Mouse (Mus musculus) MEL (cell line): ENCODE measurements around the gene Dop1b. TPM values are rescaled to one million over a fixed set of nuclear protein-coding genes. Genes with fewer than 3 reads are reported as not detected.
"Not testable (repeated sequence)": the region's sequence is repeated elsewhere in the genome, so short reads cannot be mapped to it uniquely, and the experiment has no call there.

Source experiments
- DNase-seq: peaks from one replicate; pipeline ENCODE4 v3.0.0; 2011; ENCODE audit warnings: low read depth, low spot score
- H3K27ac ChIP-seq: 2 replicates; pipeline ENCODE4 v1.5.1; 2012; ENCODE audit warnings: low read depth, mild to moderate bottlenecking, control low read depth, low read length, moderate library complexity; ENCODE audit not compliant: control insufficient read depth
- H3K27me3 ChIP-seq, 2 experiments: fragments of 150-350 bp in 1 of 2; sonication (generic) in 1 of 2; 2 replicates each; pipeline ENCODE4 v1.6.1; 2012; ENCODE audit warnings: low read length in 2 of 2, mild to moderate bottlenecking in 2 of 2, improper control_type of control experiment in 1 of 2, moderate library complexity in 1 of 2; ENCODE audit not compliant: insufficient read depth in 2 of 2, control insufficient read depth in 1 of 2
- H3K36me3 ChIP-seq, 2 experiments: 2 replicates each; pipeline ENCODE4 v1.6.1; 2012 to 2014; ENCODE audit warnings: low read length in 2 of 2, improper control_type of control experiment in 1 of 2, inconsistent platforms in 1 of 2, mild to moderate bottlenecking in 1 of 2; ENCODE audit not compliant: insufficient read depth in 2 of 2, control insufficient read depth in 1 of 2
- H3K4me1 ChIP-seq, 2 experiments: fragments of 150-350 bp in 1 of 2; sonication (generic) in 1 of 2; 2 replicates each; pipeline ENCODE4 v1.6.1; 2012; ENCODE audit warnings: low read length in 2 of 2, improper control_type of control experiment in 1 of 2, mild to moderate bottlenecking in 1 of 2; ENCODE audit not compliant: insufficient read depth in 2 of 2, control insufficient read depth in 1 of 2
- H3K4me3 ChIP-seq, 2 experiments: fragments of 150-350 bp in 1 of 2; sonication (generic) in 1 of 2; 2 replicates each; pipeline ENCODE4 v1.5.1; 2012; ENCODE audit warnings: low read depth in 2 of 2, low read length in 2 of 2, mild to moderate bottlenecking in 2 of 2, moderate library complexity in 2 of 2, control low read depth in 1 of 2, improper control_type of control experiment in 1 of 2; ENCODE audit not compliant: control insufficient read depth in 1 of 2, insufficient read depth in 1 of 2
- H3K79me2 ChIP-seq: 2 replicates; pipeline ENCODE4 v1.6.1; 2012; ENCODE audit warnings: mild to moderate bottlenecking, low read length, moderate library complexity; ENCODE audit not compliant: control insufficient read depth, poor library complexity, insufficient read depth
- H3K9ac ChIP-seq: 2 replicates; pipeline ENCODE4 v1.6.1; 2012; ENCODE audit warnings: low read depth, mild to moderate bottlenecking, control low read depth, low read length, moderate library complexity; ENCODE audit not compliant: control insufficient read depth, poor library complexity, severe bottlenecking
- H3K9me3 ChIP-seq: fragments of 150-350 bp; sonication (generic); replicated peaks from 2 replicates; pipeline ENCODE4 v1.6.1; 2012; ENCODE audit warnings: mild to moderate bottlenecking, low read length, improper control_type of control experiment, moderate library complexity; ENCODE audit not compliant: insufficient read depth
- CHD1 ChIP-seq: IDR thresholded peaks from 2 replicates; pipeline ENCODE4 v1.6.1; 2012; ENCODE audit warnings: low read depth, mild to moderate bottlenecking, inconsistent platforms, low read length, improper control_type of control experiment
- CTCF ChIP-seq, 3 experiments: IDR thresholded peaks in 2 of 3; conservative IDR thresholded peaks in 1 of 3; 2 replicates each; pipeline ENCODE4 v1.5.1; 2011 to 2012; ENCODE audit warnings: low read length in 3 of 3, low read depth in 2 of 3, mild to moderate bottlenecking in 2 of 3, improper control_type of control experiment in 1 of 3, inconsistent platforms in 1 of 3, mixed read lengths in 1 of 3, moderate library complexity in 1 of 3; ENCODE audit not compliant: control insufficient read depth in 1 of 3, insufficient read depth in 1 of 3, poor library complexity in 1 of 3, severe bottlenecking in 1 of 3
- MYB ChIP-seq: IDR thresholded peaks from 2 replicates; pipeline ENCODE4 v1.6.1; 2011; ENCODE audit warnings: mild to moderate bottlenecking, low read depth, low read length, improper control_type of control experiment
- SMC3 ChIP-seq: IDR thresholded peaks from 2 replicates; pipeline ENCODE4 v1.6.1; 2011; ENCODE audit warnings: low read depth, low read length, improper control_type of control experiment
- ZNF384 ChIP-seq: IDR thresholded peaks from 2 replicates; pipeline ENCODE4 v1.6.1; 2012; ENCODE audit warnings: low read depth, mild to moderate bottlenecking, inconsistent platforms, low read length, improper control_type of control experiment
- polyA plus RNA-seq, 2 experiments: library from polyadenylated mRNA; stranded (reverse) in 1 of 2; unstranded in 1 of 2; fragments of >175 nt in 1 of 2; fragments of >200 nt in 1 of 2; gene quantifications; 2 replicates each; pipeline versions ENCODE4 v1.2.1 to v1.2.4; 2012; ENCODE audit warnings: low replicate concordance in 2 of 2, low read depth in 1 of 2; ENCODE audit not compliant: insufficient read length in 2 of 2, insufficient read depth in 1 of 2, missing spikeins in 1 of 2
- total RNA-seq: library from RNA; depleted of rRNA; stranded (reverse); fragments of 300-350 nt; gene quantifications from 2 replicates; pipeline ENCODE4 v1.2.3, GENCODE M21; 2012

The Dop1b gene
- total and polyA plus RNA-seq, 3 experiments = 5.8 to 11.3 TPM; not detected in 1

- Histone ChIP-seq H3K27ac (no peak overlapping the region), H3K9me3 (no peaks in the 10 kb centered on the region), H3K4me3 (no peak overlapping the region), H3K9ac (no peak overlapping the region), H3K27me3 (no peaks in the 10 kb centered on the region), H3K79me2 (no peaks in the 10 kb centered on the region; the same call in 1 of the 2 replicates), H3K36me3 (peaks cover 0 to 14% of the 10 kb centered on the region in 2 experiments; a peak in 2 of 4 replicates), H3K4me1 (peaks cover 5 to 10% of the 10 kb centered on the region in 2 experiments; a peak in 3 of 4 replicates)
- TF ChIP-seq MYB = no peak
- no peak for DNase-seq
Observed at GRCm38 (mm10) chr16:93821706-93822105, 110.0 kb downstream of the Dop1b start.

GRCm38 (mm10) chr16:93822433-93823225 lies 110.9 kb downstream of the Dop1b start:
- not testable (repeated sequence) for H3K9ac ChIP-seq, DNase-seq, H3K27me3 ChIP-seq, H3K9me3 ChIP-seq, H3K27ac ChIP-seq, H3K4me3 ChIP-seq, H3K4me1 ChIP-seq, H3K79me2 ChIP-seq
- H3K36me3 ChIP-seq = peaks cover 0 to 11% of the 10 kb centered on the region in 2 experiments; a peak in 2 of 4 replicates

- no peak overlapping the region for H3K27ac ChIP-seq
- DNase-seq = no peak
- peak; percentile 31 to 59 (median 37); a peak in 5 of 6 replicates for TF ChIP-seq CTCF (IDR thresholded peaks at IDR 0.05 in 2 of 3, conservative IDR thresholded peaks at IDR 0.05 in 1 of 3; ENCODE audit: control insufficient read depth in 1 of 3, insufficient read depth in 1 of 3, low read depth in 2 of 3, low read length in 3 of 3, poor library complexity in 1 of 3, severe bottlenecking in 1 of 3)
- no peak for TF ChIP-seq CHD1
- TF ChIP-seq, all 39 proteins: peak for 1
Observed at GRCm38 (mm10) chr16:93824799-93825198, 113.1 kb downstream of the Dop1b start.

GRCm38 (mm10) chr16:93825463-93825862 lies 113.8 kb downstream of the Dop1b start:
- DNase-seq = no peak
- Histone ChIP-seq H3K36me3 (peaks cover 0 to 3% of the 10 kb centered on the region in 2 experiments; a peak in 2 of 4 replicates), H3K4me1 (peaks cover 0 to 3% of the 10 kb centered on the region in 2 experiments; a peak in 2 of 4 replicates), H3K9me3 (no peaks in the 10 kb centered on the region), H3K4me3 (no peak overlapping the region), H3K27me3 (no peaks in the 10 kb centered on the region), H3K27ac (no peak overlapping the region), H3K79me2 (no peaks in the 10 kb centered on the region), H3K9ac (no peak overlapping the region)
- TF ChIP-seq ZNF384 (peak; percentile 58; the same call in 1 of the 2 replicates), SMC3 (no peak)

More at GRCm38 (mm10) chr16:93824799-93825198, 113.1 kb downstream of the Dop1b start:
- Histone ChIP-seq H3K27me3 (no peaks in the 10 kb centered on the region), H3K36me3 (peaks cover 0 to 8% of the 10 kb centered on the region in 2 experiments; a peak in 2 of 4 replicates), H3K9ac (no peak overlapping the region), H3K9me3 (no peaks in the 10 kb centered on the region), H3K4me1 (peaks cover 5 to 7% of the 10 kb centered on the region in 2 experiments; a peak in 3 of 4 replicates), H3K4me3 (no peak overlapping the region), H3K79me2 (no peaks in the 10 kb centered on the region)
